Mouse (Mus musculus) G1E (cell line): Measurements from ENCODE around the gene 1810009J06Rik.

ENCODE experiments used
- CTCF ChIP-seq: IDR thresholded peaks from 2 replicates; pipeline ENCODE4 v1.5.1; 2012; ENCODE audit warnings: low read depth, low read length, inconsistent platforms, mixed read lengths
- GATA1 ChIP-seq: IDR thresholded peaks from 2 replicates; pipeline ENCODE4 v1.6.1; 2012; ENCODE audit warnings: borderline replicate concordance, low read length, inconsistent platforms, mixed read lengths
- POLR2AphosphoS5 ChIP-seq: IDR thresholded peaks from 2 replicates; pipeline ENCODE4 v1.6.1; 2012; ENCODE audit warnings: low read depth, low read length, inconsistent platforms; ENCODE audit not compliant: insufficient replicate concordance

DNA sequence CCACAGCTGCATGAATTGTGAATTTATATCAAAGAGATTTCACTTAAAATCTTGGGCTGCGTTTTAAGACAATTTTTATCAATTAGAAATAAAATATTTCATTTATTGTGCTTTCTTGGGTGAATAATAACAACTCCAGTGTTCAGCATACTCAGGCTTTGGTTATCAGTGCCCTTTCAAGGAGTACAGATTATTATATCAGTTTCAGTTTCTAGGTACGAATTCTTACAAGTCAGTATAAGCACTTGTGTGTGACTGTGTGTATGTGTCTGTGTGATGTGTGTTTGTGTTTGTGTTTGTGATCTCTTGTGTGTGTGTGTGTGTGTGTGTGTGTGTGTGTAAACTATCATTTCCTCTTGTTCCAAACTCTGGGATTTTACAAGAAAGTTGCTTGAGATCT, 10.8 kb upstream of the 1810009J06Rik start:
- TF ChIP-seq CTCF = no peak
- TF ChIP-seq POLR2AphosphoS5 = no peak
- no peak for TF ChIP-seq GATA1
